ENCODE assay signal across 8 mouse cellular contexts in the genomic region with DNA sequence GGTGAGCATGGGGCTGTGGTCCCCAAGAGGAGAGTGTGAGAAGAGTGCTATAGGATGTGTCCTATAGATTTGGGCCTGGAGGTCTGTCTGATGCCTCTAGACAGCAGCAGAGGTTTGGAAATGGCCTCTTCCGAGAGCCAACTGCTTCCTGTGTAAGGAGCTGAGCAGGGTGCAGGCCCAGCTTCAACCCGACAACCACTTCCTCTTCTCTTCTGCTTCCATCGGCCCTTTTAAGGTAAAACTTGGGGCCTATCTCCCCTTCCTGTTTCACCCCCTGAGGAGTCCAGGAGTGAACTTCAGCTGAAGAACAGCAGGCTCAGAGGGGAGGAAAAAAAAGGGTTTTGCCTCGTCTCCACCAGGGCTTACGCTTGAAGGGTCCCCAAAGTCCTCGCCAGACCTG. TPM values are rescaled to one million over a fixed set of nuclear protein-coding genes. Genes with fewer than 3 reads are reported as not detected.
DNase-seq lines count a peak whose midpoint lies in the region; ATAC-seq and TF ChIP-seq lines count a peak whose summit lies in the region.

No protein-coding gene starts in this region.

- peaks cover 26% of the 10 kb centered on the region for H3K4me1 ChIP-seq in cerebellum, adult 2 months (ENCODE audit: control insufficient read depth, insufficient read depth, low read length)
- peaks cover 33% of the 10 kb centered on the region for H3K4me1 ChIP-seq in midbrain, embryonic 14.5 days (ENCODE audit: control insufficient read depth, insufficient read depth, low read length)

- no peak overlapping the region; the same call in 1 of the 2 replicates for H3K9ac ChIP-seq in midbrain, embryonic 14.5 days (replicated peaks; ENCODE audit: low read length)

- TF ChIP-seq POLR2A in cerebellum, adult 2 months (IDR thresholded peaks at IDR 0.05; ENCODE audit: borderline replicate concordance, insufficient read depth, low read length) = no peak

- no peaks in the 10 kb centered on the region for H3K9me3 ChIP-seq in midbrain, embryonic 14.5 days (ENCODE audit: control insufficient read depth, low read length)

- H3K27ac ChIP-seq in cerebellum, adult 2 months (ENCODE audit: insufficient read depth, low read length) = peak overlapping the region; percentile 64
- no peak overlapping the region for H3K27ac ChIP-seq in midbrain, embryonic 14.5 days (replicated peaks; ENCODE audit: low read depth, low read length)

- no peak for TF ChIP-seq CTCF in cerebellum, adult 2 months (IDR thresholded peaks at IDR 0.05; ENCODE audit: borderline replicate concordance, insufficient read depth, low read depth, low read length)

- H3K36me3 ChIP-seq in midbrain, embryonic 14.5 days (ENCODE audit: control insufficient read depth, insufficient read depth, low read length) = peaks cover 35% of the 10 kb centered on the region; the same call in 1 of the 2 replicates

- H3K4me3 ChIP-seq in cerebellum, adult 2 months (replicated peaks; ENCODE audit: insufficient read depth, low read depth, low read length) = peak overlapping the region; percentile 80
- H3K4me3 ChIP-seq in midbrain, embryonic 14.5 days (replicated peaks; ENCODE audit: low read depth, low read length) = no peak overlapping the region

- H3K4me2 ChIP-seq in midbrain, embryonic 14.5 days (ENCODE audit: low read length) = peak overlapping the region; percentile 71

- peak in 1 of 2 experiments; percentile 18 for DNase-seq in cerebellum, adult 2 months
- DNase-seq in 416B (ENCODE audit: low read depth) = peak; percentile 92
- DNase-seq in midbrain, embryonic 14.5 days = no peak
- DNase-seq in embryo, embryonic 9.5 days (ENCODE audit: extremely low spot score) = no peak
- DNase-seq in kidney, postnatal 36 days = no peak
- DNase-seq in cerebellum, adult 18-20 months = no peak

- H3K27me3 ChIP-seq in cerebellum, adult 2 months (ENCODE audit: control insufficient read depth, insufficient read depth, low read length) = no peaks in the 10 kb centered on the region
- no peaks in the 10 kb centered on the region for H3K27me3 ChIP-seq in midbrain, embryonic 14.5 days (ENCODE audit: control insufficient read depth, insufficient read depth, low read length)

- no peak for ATAC-seq in cerebellum, adult (ENCODE audit: insufficient number of reproducible peaks, low FRiP score, low TSS enrichment)
- ATAC-seq in hematopoietic stem cell, adult 5-6 weeks (replicated peaks in 1 of 2; ENCODE audit: insufficient read depth in 1 of 2, low FRiP score in 2 of 2, low TSS enrichment in 1 of 2, low read depth in 1 of 2, poor library complexity in 2 of 2, severe bottlenecking in 2 of 2) = peak; percentile 47 to 57
- ATAC-seq in midbrain, embryonic 14.5 days (ENCODE audit: low FRiP score, low TSS enrichment) = no peak

- 55% methylated on average over 6 of the region's 6 CpGs for WGBS in cerebellum, adult 2 months
- 83% methylated on average over 6 of the region's 6 CpGs for WGBS in midbrain, embryonic 14.5 days

RNA-seq across cellular contexts. Expression of a gene that starts 5.2 kb away (rescaled TPM):
- 110 and 126 TPM in 2 replicates for polyA plus RNA-seq in cerebellum, adult 2 months (2012; rRNA removed)
- total RNA-seq in hematopoietic stem cell, adult 5-6 weeks (2017) = 352 and 456 TPM in 2 replicates
- polyA plus RNA-seq in midbrain, embryonic 14.5 days (2014; fragmentation: Nextera tagmentation; extraction: Ambion mirVana) = 95.0 and 115 TPM in 2 replicates

RNA-seq across cellular contexts. Expression of a gene that starts 6.8 kb away (rescaled TPM):
- 39.6 and 40.3 TPM in 2 replicates for polyA plus RNA-seq in cerebellum, adult 2 months (2012; rRNA removed)
- 4.1 and 6.3 TPM in 2 replicates for total RNA-seq in hematopoietic stem cell, adult 5-6 weeks (2017)
- polyA plus RNA-seq in midbrain, embryonic 14.5 days (2014; fragmentation: Nextera tagmentation; extraction: Ambion mirVana) = 10.6 and 13.7 TPM in 2 replicates

RNA-seq across cellular contexts. Expression of a gene that starts 7.2 kb away (rescaled TPM):
- 51.0 and 61.6 TPM in 2 replicates for polyA plus RNA-seq in cerebellum, adult 2 months (2012; rRNA removed)
- 73.1 and 88.6 TPM in 2 replicates for total RNA-seq in hematopoietic stem cell, adult 5-6 weeks (2017)
- polyA plus RNA-seq in midbrain, embryonic 14.5 days (2014; fragmentation: Nextera tagmentation; extraction: Ambion mirVana) = 128 and 164 TPM in 2 replicates

RNA-seq across cellular contexts. Expression of a gene that starts 26.1 kb away (rescaled TPM):
- polyA plus RNA-seq in cerebellum, adult 2 months (2012; rRNA removed) = 6.4 and 10.6 TPM in 2 replicates
- 8.2 and 17.1 TPM in 2 replicates for total RNA-seq in hematopoietic stem cell, adult 5-6 weeks (2017)
- polyA plus RNA-seq in midbrain, embryonic 14.5 days (2014; fragmentation: Nextera tagmentation; extraction: Ambion mirVana) = 0.38 and 2.6 TPM in 2 replicates

RNA-seq across cellular contexts. Expression of a gene that starts 53.2 kb away (rescaled TPM):
- 45.4 and 45.5 TPM in 2 replicates for polyA plus RNA-seq in cerebellum, adult 2 months (2012; rRNA removed)
- total RNA-seq in hematopoietic stem cell, adult 5-6 weeks (2017) = 33.2 and 46.9 TPM in 2 replicates
- 64.6 and 71.3 TPM in 2 replicates for polyA plus RNA-seq in midbrain, embryonic 14.5 days (2014; fragmentation: Nextera tagmentation; extraction: Ambion mirVana)

Comparison
In these comparisons a context has a peak if more than half of its experiments do, and no peak if none do; other contexts are left out.
1. ATAC-seq: peak in hematopoietic stem cell, adult 5-6 weeks (2 of 2); none in cerebellum, adult (single experiment) and midbrain, embryonic 14.5 days (single experiment).